Mouse (Mus musculus) lung, postnatal 0 days (tissue): ENCODE measurements at regions not wholly inside any gene's neighbourhood (a gene's known extent, or its start where the extent isn't known, plus 50 kb on each side); places are given as distances from the start of the nearest gene placed in this dataset.

Experiments
- CTCF ChIP-seq: IDR thresholded peaks from 2 replicates; pipeline ENCODE4 v1.5.1; 2016; ENCODE audit warnings: antibody characterized with exemption, mild to moderate bottlenecking
- EP300 ChIP-seq: IDR thresholded peaks from 2 replicates; pipeline ENCODE4 v1.6.1; 2016; ENCODE audit warnings: antibody characterized with exemption, mild to moderate bottlenecking, control low read depth

- TF ChIP-seq CTCF (0 out of 2 replicates have a peak, but pooled peaks have one; percentile 19), EP300 (no peak)
Observed at GRCm38 (mm10) chr15:36900940-36901339, 106.6 kb downstream of the Zfp706 start.
